Mouse (Mus musculus) cortical plate, adult 2 months (tissue): ENCODE measurements around the gene Prkcd.

Experiments
- CTCF ChIP-seq: fragments of 200-500 bp; IDR thresholded peaks from 2 replicates; pipeline ENCODE4 v1.5.1; 2011; ENCODE audit warnings: mild to moderate bottlenecking, control low read depth, low read length; ENCODE audit not compliant: insufficient read depth; ENCODE audit errors: extremely low read depth
- POLR2A ChIP-seq: fragments of 200-500 bp; IDR thresholded peaks from 2 replicates; pipeline ENCODE4 v1.6.1; 2011; ENCODE audit warnings: mild to moderate bottlenecking, low read length, control low read depth; ENCODE audit not compliant: insufficient read depth; ENCODE audit errors: extremely low read depth

DNA sequence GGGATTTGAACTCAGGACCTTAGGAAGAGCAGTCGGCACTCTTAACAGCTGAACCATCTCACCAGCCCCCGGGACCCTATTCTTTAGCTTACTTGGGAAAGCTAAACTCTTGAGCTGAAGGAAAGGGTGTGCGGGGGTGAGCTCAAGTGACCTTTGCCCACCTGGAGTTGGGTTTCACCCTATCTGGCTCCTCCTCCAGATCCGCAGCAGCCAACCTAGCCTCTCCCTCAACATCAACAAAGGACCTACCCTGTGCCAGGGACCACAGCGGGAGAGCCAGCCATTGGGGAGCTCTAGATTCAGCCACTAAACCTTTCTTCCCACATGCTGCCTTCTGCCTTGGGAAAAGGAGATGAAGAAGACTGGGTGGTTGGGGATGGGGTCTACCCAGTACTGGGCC is 2.2 kb upstream of the Prkcd start:
- TF ChIP-seq POLR2A (no peak), CTCF (no peak)
